Mouse (Mus musculus) B cell, adult 2 months (primary cell): ENCODE measurements around the gene Trpc4ap.

Experiments
- DNase-seq, 2 experiments: peaks; one replicate each; pipeline ENCODE4 v3.0.0; 2022

Trpc4ap gene

GRCm38 (mm10) chr2:155691336-155691722 is 855 bp downstream of the Trpc4ap start:
- no peak for DNase-seq

GRCm38 (mm10) chr2:155689211-155689610 is 3.0 kb downstream of the Trpc4ap start:
- no peak for DNase-seq

GRCm38 (mm10) chr2:155687746-155688145 is 4.4 kb downstream of the Trpc4ap start:
- DNase-seq = no peak

- no peak for DNase-seq
These were observed 5.6 kb downstream of the Trpc4ap start for GRCm38 (mm10) chr2:155686572-155686971.

- DNase-seq = no peak
These were observed 8.4 kb downstream of the Trpc4ap start for GRCm38 (mm10) chr2:155683821-155684220.

- no peak for DNase-seq
These were observed 9.0 kb downstream of the Trpc4ap start for GRCm38 (mm10) chr2:155683137-155683536.

- no peak for DNase-seq
These were observed 10.3 kb downstream of the Trpc4ap start for GRCm38 (mm10) chr2:155681874-155682273.

GRCm38 (mm10) chr2:155681194-155681593 is 11.0 kb downstream of the Trpc4ap start:
- no peak for DNase-seq

- DNase-seq = no peak
These were observed 11.6 kb downstream of the Trpc4ap start for GRCm38 (mm10) chr2:155680591-155680990.

- DNase-seq = no peak
These were observed 12.5 kb downstream of the Trpc4ap start for GRCm38 (mm10) chr2:155679586-155680110.

- DNase-seq = no peak
These were observed 17.1 kb downstream of the Trpc4ap start for GRCm38 (mm10) chr2:155675118-155675517.

GRCm38 (mm10) chr2:155673546-155673945 is 18.6 kb downstream of the Trpc4ap start:
- peak; percentile 78 to 81 for DNase-seq

GRCm38 (mm10) chr2:155671236-155671635 is 20.9 kb downstream of the Trpc4ap start:
- DNase-seq = no peak

GRCm38 (mm10) chr2:155668461-155668860 is 23.7 kb downstream of the Trpc4ap start:
- peak; percentile 59 to 64 for DNase-seq

GRCm38 (mm10) chr2:155667881-155668280 is 24.3 kb downstream of the Trpc4ap start:
- no peak for DNase-seq

- DNase-seq = no peak
These were observed 28.2 kb downstream of the Trpc4ap start for GRCm38 (mm10) chr2:155663910-155664460.

GRCm38 (mm10) chr2:155663097-155663496 is 29.1 kb downstream of the Trpc4ap start:
- DNase-seq = peak; percentile 62 to 64

GRCm38 (mm10) chr2:155662390-155662789 is 29.8 kb downstream of the Trpc4ap start:
- DNase-seq = no peak

- no peak for DNase-seq
These were observed 36.3 kb downstream of the Trpc4ap start for GRCm38 (mm10) chr2:155655759-155656372.

GRCm38 (mm10) chr2:155652618-155653017 is 39.6 kb downstream of the Trpc4ap start:
- DNase-seq = no peak

- no peak for DNase-seq
These were observed 46.4 kb downstream of the Trpc4ap start for GRCm38 (mm10) chr2:155645746-155646145.

- no peak for DNase-seq
These were observed 50.4 kb downstream of the Trpc4ap start for GRCm38 (mm10) chr2:155641540-155642472.

GRCm38 (mm10) chr2:155640656-155641055 is 51.5 kb downstream of the Trpc4ap start:
- DNase-seq = no peak

- no peak for DNase-seq
These were observed 54.8 kb downstream of the Trpc4ap start for GRCm38 (mm10) chr2:155637411-155637810.
